Mouse (Mus musculus) large intestine, adult 2 months (tissue): ENCODE data around the gene Sbf2. TPM values are rescaled to one million over a fixed set of nuclear protein-coding genes. Genes with fewer than 3 reads are reported as not detected.

Experiments
- DNase-seq: peaks from one replicate; pipeline ENCODE4 v3.0.0-alpha.2; 2012; ENCODE audit warnings: low read depth, low spot score
- WGBS: fragments of 180-500 bp; shearing (Covaris S2); methylation state at CpG from one replicate; pipeline ENCODE4 v1.1.7; 2018; 5-methylcytosine and 5-hydroxymethylcytosine counted together
- polyA plus RNA-seq: library from polyadenylated mRNA; depleted of rRNA; stranded (reverse); fragments of >200 nt; gene quantifications from 2 replicates; pipeline ENCODE4 v1.2.3, GENCODE M21; 2012

Gene Sbf2
- polyA plus RNA-seq, 1 experiment, result 10.4 TPM

DNA sequence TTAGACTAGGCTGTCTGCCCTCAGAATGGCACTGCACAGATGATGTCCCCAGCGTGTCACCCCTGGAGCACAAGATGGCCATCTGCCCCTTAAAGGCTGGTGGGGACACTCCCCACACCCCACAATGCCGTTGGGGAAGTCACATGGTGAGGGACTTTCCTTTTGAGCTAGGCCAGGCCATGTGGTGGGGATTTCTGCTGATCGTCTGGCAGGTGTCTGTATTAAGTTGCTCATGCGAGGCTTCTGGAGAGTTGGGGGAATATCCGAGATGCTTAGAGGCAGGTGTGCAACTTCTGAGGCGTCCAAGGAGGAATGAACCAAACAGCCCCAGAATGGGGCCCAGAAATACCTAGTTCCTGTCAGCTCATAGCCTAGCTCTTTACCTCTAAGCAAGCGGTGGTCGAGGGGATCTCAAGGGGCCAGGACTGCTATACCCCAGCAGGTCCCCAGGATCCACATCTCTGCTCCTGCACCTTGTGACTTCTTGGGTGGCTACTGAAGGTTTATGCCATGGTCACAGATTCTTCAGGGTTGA is 328.5 kb downstream of the Sbf2 start:
- 75% methylated on average over 8 of the region's 8 CpGs for WGBS
- DNase-seq, result no peak

GRCm38 (mm10) chr7:110285849-110286151 is 328.9 kb downstream of the Sbf2 start:
- WGBS, result 86% methylated on average over 3 of the region's 3 CpGs
- no peak for DNase-seq

DNA sequence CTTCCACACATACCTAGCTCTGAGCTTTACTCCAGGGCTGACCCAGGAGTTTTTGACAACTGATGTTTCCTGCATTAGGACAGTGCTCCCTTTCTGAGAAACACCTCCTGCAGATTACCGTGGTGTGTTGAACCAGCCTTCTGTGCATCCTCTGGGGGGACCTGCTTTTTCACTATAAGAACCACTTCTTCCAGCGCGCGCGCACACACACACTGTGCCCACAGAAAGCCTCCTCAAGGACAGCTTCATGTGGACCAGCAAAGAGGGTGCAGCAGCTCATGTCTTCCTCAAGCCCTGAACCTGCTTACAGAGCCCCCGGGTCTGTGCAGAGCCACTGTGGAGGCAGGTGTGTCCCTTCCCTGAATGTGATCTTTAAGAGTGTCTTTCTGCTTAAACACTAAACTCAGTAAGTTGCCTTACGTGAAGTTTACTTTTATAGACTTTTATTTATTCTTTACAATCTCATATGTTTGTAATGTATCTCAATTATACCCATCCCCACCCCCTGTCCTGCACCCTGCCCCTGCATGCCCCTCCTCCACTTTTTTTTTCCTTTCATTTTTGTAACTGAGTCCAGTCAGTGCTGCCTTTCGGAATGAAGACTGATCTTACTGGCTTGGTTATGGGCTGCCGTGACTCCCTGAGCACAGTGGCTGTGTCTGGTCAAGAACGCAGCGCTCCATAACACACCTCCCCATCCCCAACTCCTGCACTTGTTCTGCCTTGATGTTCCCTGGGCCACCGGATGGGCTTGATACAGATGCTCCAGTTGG is 329.5 kb downstream of the Sbf2 start:
- WGBS, result 84% methylated on average over 12 of the region's 12 CpGs
- DNase-seq, result no peak

GRCm38 (mm10) chr7:110283484-110284275 is 331.0 kb downstream of the Sbf2 start:
- WGBS, result 88% methylated on average over 6 of the region's 6 CpGs
- no peak for DNase-seq

DNA sequence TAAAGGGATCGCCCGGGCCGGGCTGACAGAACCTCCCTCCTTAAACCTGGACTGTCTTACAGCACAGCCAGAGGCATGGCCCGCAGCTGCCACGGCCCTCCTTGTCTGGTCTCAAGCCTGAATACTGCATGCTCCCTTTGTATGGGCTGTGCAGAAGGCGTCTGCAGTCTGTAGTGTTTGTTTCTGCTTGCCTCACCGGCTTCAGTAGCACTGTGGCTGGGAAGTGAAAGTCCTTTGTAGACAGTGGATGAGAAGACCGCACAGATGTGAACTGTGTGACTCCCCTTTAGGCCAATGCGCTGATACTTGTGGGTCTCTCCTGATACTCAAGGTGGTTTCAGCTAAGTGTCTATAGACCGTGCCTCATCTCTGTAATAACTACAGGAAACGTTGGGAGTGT is 331.9 kb downstream of the Sbf2 start:
- WGBS, result 82% methylated on average over 11 of the region's 11 CpGs
- DNase-seq, result no peak

GRCm38 (mm10) chr7:110281435-110282256 is 333.1 kb downstream of the Sbf2 start:
- 81% methylated on average over 11 of the region's 11 CpGs for WGBS
- no peak for DNase-seq

DNA sequence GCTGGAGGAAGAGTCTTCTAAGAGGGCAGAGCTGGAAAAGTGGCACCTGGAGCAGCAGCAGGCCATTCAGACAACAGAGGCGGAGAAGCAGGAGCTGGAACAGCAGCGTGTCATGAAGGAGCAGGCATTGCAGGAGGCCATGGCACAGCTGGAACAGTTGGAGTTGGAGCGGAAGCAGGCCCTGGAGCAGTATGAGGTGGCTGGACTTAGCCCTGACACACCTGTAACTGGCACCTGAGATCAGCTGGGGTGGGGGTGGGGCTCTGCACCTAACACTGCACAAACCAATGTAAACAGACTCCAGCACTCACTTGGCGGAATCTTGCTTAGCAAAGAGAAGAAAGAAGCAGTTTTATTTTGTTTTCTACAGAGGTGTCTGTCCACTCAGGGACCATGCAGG is 335.5 kb downstream of the Sbf2 start:
- DNase-seq, result peak; percentile 67
- 39% methylated on average over 4 of the region's 4 CpGs for WGBS

GRCm38 (mm10) chr7:110277734-110278245 is 336.9 kb downstream of the Sbf2 start:
- no peak for DNase-seq
- WGBS, result 64% methylated on average over 5 of the region's 5 CpGs

- WGBS, result 94% methylated on average over 4 of the region's 4 CpGs
- no peak for DNase-seq
These were observed 342.3 kb downstream of the Sbf2 start for GRCm38 (mm10) chr7:110272434-110272833.

DNA sequence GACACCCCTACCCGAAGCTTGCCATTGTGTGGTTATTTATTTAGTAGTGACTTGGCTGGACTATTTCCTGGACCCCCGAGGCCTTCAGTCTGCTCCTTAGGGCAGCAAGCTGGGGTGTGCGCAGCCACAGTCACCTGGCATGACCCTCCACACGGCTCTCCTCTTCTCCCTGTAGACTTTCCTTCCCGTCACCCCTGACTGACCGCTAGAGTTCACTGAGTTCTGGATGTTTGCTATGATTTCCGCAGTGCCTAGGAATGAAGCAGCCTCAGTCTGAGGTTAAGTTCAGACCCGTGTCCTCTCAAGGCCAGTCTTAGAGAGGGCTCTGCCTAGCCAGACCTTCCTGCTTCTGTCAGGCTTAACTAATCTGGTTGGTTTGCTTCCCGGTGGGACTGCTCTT is 342.9 kb downstream of the Sbf2 start:
- no peak for DNase-seq
- 69% methylated on average over 9 of the region's 9 CpGs for WGBS

DNA sequence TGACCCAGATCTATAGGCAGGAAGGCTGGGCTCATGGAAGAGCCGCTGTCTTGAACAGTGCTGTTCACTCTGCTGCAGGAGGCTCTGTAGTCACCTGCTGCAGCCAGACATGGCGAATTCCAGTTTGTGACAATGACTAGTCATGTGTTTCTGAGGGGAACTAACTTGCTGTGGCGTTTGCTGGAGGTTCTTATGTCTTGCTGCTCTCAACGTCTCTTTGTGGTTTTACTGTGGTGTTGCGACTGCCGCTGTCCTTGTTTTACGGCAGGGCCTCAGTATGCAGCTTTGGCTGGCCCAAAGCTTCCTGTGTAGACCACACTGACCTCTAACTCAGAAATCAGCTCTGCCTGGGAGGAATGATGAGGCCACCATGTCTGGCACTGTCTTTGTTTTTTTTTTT is 344.3 kb downstream of the Sbf2 start:
- WGBS, result 77% methylated on average over 7 of the region's 7 CpGs
- DNase-seq, result no peak

GRCm38 (mm10) chr7:110269777-110270176 is 344.9 kb downstream of the Sbf2 start:
- 90% methylated on average over 14 of the region's 14 CpGs for WGBS
- DNase-seq, result no peak

DNA sequence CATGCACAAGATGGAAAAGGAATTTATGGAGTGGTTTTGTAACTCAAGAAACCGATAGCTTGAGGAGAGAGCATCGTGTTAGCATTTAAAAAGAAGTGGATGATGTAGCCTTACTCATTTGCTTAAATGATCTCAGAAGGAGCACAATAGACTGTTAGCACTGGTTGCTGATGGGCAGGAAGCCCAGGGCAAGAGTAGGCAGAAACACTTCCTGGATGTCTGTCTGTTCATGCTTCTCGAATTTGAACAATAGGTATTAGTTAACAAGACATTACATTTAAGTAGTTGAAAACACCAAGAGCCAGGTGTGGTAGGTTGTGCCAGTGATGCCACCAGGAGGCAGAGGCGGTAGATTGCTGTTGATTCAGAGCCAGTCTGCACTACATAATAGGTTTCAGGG is 346.2 kb downstream of the Sbf2 start:
- 74% methylated on average over 4 of the region's 4 CpGs for WGBS
- DNase-seq, result no peak

DNA sequence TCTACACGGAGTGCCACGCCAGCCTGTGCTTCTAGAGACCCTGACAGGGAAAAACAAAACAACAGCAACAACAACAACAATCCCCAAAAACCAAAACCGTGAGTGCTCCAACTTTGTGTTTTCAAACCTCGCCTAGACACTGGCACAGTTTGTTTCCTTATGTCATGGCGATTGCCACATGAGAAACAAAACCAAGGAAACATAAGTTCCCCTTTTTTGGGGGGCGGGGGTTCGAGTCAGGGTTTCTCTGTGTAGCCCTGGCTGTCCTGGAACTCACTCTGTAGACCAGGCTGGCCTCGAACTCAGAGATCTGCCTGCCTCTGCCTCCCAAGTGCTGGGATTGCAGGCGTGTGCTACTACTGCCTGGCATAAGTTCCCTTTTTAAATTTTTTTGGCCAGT is 346.7 kb downstream of the Sbf2 start:
- no peak for DNase-seq
- WGBS, result 94% methylated on average over 9 of the region's 9 CpGs

GRCm38 (mm10) chr7:110267014-110267413 is 347.7 kb downstream of the Sbf2 start:
- DNase-seq, result no peak

GRCm38 (mm10) chr7:110265796-110266195 is 348.9 kb downstream of the Sbf2 start:
- WGBS, result 12% methylated on average over 7 of the region's 7 CpGs
- peak; percentile 67 for DNase-seq

DNA sequence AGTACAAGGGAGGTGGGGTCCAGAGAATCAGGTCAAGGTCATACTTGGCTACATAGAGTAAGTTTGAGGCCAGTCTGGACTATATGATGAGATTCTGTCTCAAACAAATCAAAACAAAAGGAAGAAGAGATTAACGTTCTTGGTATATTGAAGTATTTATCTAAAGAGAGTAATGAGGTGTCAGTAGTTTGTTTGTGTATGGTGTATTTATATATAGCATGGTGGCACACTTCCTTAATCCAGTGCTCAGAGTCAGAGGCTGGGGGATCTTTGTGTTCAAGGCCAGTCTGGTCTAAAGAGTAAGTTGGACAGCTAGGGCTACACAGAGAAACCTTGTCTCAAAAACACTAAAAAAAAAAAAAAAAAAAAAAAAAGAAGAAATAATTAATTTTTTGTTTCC is 351.2 kb downstream of the Sbf2 start:
- 49% methylated on average over 1 of the region's 1 CpGs for whole genome bisulfite sequencing

GRCm38 (mm10) chr7:110262661-110263060 is 352.1 kb downstream of the Sbf2 start:
- no peak for DNase-seq
- WGBS, result 32% methylated on average over 1 of the region's 1 CpGs

More for the DNA sequence above, 351.2 kb downstream of the Sbf2 start:
- no peak for DNase-seq

- 66% methylated on average over 4 of the region's 4 CpGs for WGBS
- no peak for DNase-seq
These were observed 352.9 kb downstream of the Sbf2 start for GRCm38 (mm10) chr7:110261807-110262206.
